Mouse (Mus musculus) CD4-positive, CD25-positive, alpha-beta regulatory T cell, adult 4 months (primary cell): Measurements from ENCODE around the gene Eid3. TPM values are rescaled to one million over a fixed set of nuclear protein-coding genes. Genes with fewer than 3 reads are reported as not detected.

Experiments
- ATAC-seq: one replicate; pipeline ENCODE4 v1.8.0; 2017
- polyA plus RNA-seq, 2 experiments: library from polyadenylated mRNA; unstranded; fragments of 100-300 nt; shearing (Covaris generic); gene quantifications; one replicate each; pipeline ENCODE4 v1.2.1; 2017

The Eid3 gene
- under 1 TPM; 0.58 to 0.98 TPM for polyA plus RNA-seq

GRCm38 (mm10) chr10:82866356-82866755 lies at the start of gene Eid3:
Eid3 (plus strand) TSS chr10:82866626.
- ATAC-seq, result peak; percentile 34

- ATAC-seq, result no peak
These were observed 48.9 kb upstream of the Eid3 start for GRCm38 (mm10) chr10:82817514-82817913.

GRCm38 (mm10) chr10:82817936-82818335 lies 48.5 kb upstream of the Eid3 start:
- no peak for ATAC-seq

- ATAC-seq, result no peak
These were observed 47.8 kb upstream of the Eid3 start for GRCm38 (mm10) chr10:82818661-82819060.

- ATAC-seq, result no peak
These were observed 43.2 kb upstream of the Eid3 start for GRCm38 (mm10) chr10:82823108-82823778.

- no peak for ATAC-seq
These were observed 42.6 kb upstream of the Eid3 start for GRCm38 (mm10) chr10:82823779-82824177.

- ATAC-seq, result no peak
These were observed 41.9 kb upstream of the Eid3 start for GRCm38 (mm10) chr10:82824541-82824940.

GRCm38 (mm10) chr10:82826516-82826915 lies 39.9 kb upstream of the Eid3 start:
- ATAC-seq, result no peak

- no peak for ATAC-seq
These were observed 32.5 kb upstream of the Eid3 start, which contains the start of gene Txnrd1 for GRCm38 (mm10) chr10:82833926-82834325. Txnrd1 (plus strand) TSS chr10:82833951.

GRCm38 (mm10) chr10:82835898-82836297 lies 30.5 kb upstream of the Eid3 start:
- no peak for ATAC-seq

GRCm38 (mm10) chr10:82838390-82838789 lies 28.0 kb upstream of the Eid3 start:
- no peak for ATAC-seq

GRCm38 (mm10) chr10:82844090-82844489 lies 22.3 kb upstream of the Eid3 start:
- no peak for ATAC-seq

GRCm38 (mm10) chr10:82844731-82845130 lies 21.7 kb upstream of the Eid3 start:
- ATAC-seq, result no peak

- no peak for ATAC-seq
These were observed 18.5 kb upstream of the Eid3 start for GRCm38 (mm10) chr10:82847821-82848459.

GRCm38 (mm10) chr10:82849686-82850353 lies 16.6 kb upstream of the Eid3 start:
- no peak for ATAC-seq

- ATAC-seq, result no peak
These were observed 16.1 kb upstream of the Eid3 start for GRCm38 (mm10) chr10:82850354-82850752.

- no peak for ATAC-seq
These were observed 14.7 kb upstream of the Eid3 start for GRCm38 (mm10) chr10:82851751-82852150.

GRCm38 (mm10) chr10:82858032-82858680 lies 8.3 kb upstream of the Eid3 start:
- no peak for ATAC-seq

GRCm38 (mm10) chr10:82858691-82859532 lies 7.5 kb upstream of the Eid3 start:
- peak; percentile 82 for ATAC-seq

GRCm38 (mm10) chr10:82859533-82859915 lies 6.9 kb upstream of the Eid3 start:
- no peak for ATAC-seq

GRCm38 (mm10) chr10:82860181-82860928 lies 6.1 kb upstream of the Eid3 start:
- ATAC-seq, result peak; percentile 48

- no peak for ATAC-seq
These were observed 5.5 kb upstream of the Eid3 start for GRCm38 (mm10) chr10:82860929-82861315.
